Mouse (Mus musculus): ENCODE results near the gene Ociad2. TPM values are rescaled to one million over a fixed set of nuclear protein-coding genes. Genes with fewer than 3 reads are reported as not detected.
A peak's percentile ranks its signal among the peaks of the same experiment; 100 is the strongest.

Gene Ociad2
- polyA plus RNA-seq, 1 experiment from 2014 or later = 9.4 TPM

- no peak overlapping the region for H3K27ac ChIP-seq (replicated peaks; ENCODE audit: low read depth, low read length)
- no peaks in the 10 kb centered on the region for H3K9me3 ChIP-seq (ENCODE audit: control insufficient read depth, low read length)
- no peaks in the 10 kb centered on the region for H3K27me3 ChIP-seq (ENCODE audit: control insufficient read depth, insufficient read depth, low read length)
- H3K4me2 ChIP-seq (ENCODE audit: low read depth, severe bottlenecking) = no peak overlapping the region
- ATAC-seq (ENCODE audit: insufficient number of reproducible peaks, low FRiP score, low TSS enrichment, low read depth) = no peak
- no peak overlapping the region for H3K4me3 ChIP-seq (ENCODE audit: low read depth, low read length)
- no peaks in the 10 kb centered on the region for H3K36me3 ChIP-seq (ENCODE audit: control insufficient read depth, insufficient read depth, low read length)
- H3K9ac ChIP-seq (ENCODE audit: low read length) = no peak overlapping the region
- DNase-seq (ENCODE audit: low spot score) = no peak
- WGBS = 87% methylated on average over 4 of the region's 4 CpGs
- no peaks in the 10 kb centered on the region for H3K4me1 ChIP-seq (ENCODE audit: control insufficient read depth, insufficient read depth, low read length)
Measured at GRCm38 (mm10) chr5:73345254-73345653, 4.4 kb upstream of the Ociad2 start.

- DNase-seq (ENCODE audit: low spot score) = no peak
- Histone ChIP-seq H3K36me3 (ENCODE audit: control insufficient read depth, insufficient read depth, low read length) (no peaks in the 10 kb centered on the region), H3K4me3 (ENCODE audit: low read depth, low read length) (no peak overlapping the region), H3K9ac (ENCODE audit: low read length) (no peak overlapping the region), H3K27ac (replicated peaks; ENCODE audit: low read depth, low read length) (no peak overlapping the region), H3K4me2 (ENCODE audit: low read depth, severe bottlenecking) (no peak overlapping the region), H3K27me3 (ENCODE audit: control insufficient read depth, insufficient read depth, low read length) (no peaks in the 10 kb centered on the region), H3K4me1 (ENCODE audit: control insufficient read depth, insufficient read depth, low read length) (no peaks in the 10 kb centered on the region), H3K9me3 (ENCODE audit: control insufficient read depth, low read length) (no peaks in the 10 kb centered on the region)
- ATAC-seq (ENCODE audit: insufficient number of reproducible peaks, low FRiP score, low TSS enrichment, low read depth) = no peak
- 85% methylated on average over 10 of the region's 10 CpGs for WGBS
Measured at GRCm38 (mm10) chr5:73344310-73344709, 3.5 kb upstream of the Ociad2 start.

DNA sequence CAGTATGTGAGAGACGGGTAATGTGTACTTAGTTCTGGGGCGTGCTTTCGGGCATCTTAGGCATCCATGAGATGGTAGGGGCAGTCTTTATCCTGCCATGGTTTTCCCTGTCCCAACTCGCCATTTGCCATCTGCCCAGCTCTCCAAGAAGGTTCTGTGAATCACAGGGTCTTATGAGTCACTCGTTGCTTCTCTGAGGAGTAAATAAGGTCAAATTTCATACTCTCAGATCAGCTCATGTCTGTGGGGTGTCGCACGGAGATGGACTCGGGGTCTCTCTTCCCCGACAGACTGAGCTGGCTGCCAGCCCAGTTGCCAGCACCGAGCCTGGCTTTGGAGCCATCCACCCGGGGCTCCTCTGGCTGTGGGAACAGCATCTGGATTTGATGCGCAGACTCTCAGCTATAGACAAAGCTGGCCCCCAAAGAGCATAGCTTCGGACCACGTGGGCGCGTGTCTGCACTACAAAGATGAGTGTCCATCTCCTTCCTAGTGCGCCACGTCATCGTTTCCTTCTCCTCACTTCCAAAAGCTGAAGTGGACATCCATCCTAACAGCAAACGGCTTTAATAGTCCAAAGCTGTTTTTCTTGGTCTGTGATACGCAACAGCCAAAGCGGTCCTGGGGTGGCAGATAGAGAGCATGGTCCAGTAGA, 2.0 kb upstream of the Ociad2 start:
- Histone ChIP-seq H3K27me3 (ENCODE audit: control insufficient read depth, insufficient read depth, low read length) (no peaks in the 10 kb centered on the region), H3K36me3 (ENCODE audit: control insufficient read depth, insufficient read depth, low read length) (no peaks in the 10 kb centered on the region), H3K4me1 (ENCODE audit: control insufficient read depth, insufficient read depth, low read length) (0 out of 2 replicates have a peak, but pooled peaks cover 3% of the 10 kb centered on the region), H3K4me3 (ENCODE audit: low read depth, low read length) (no peak overlapping the region), H3K9me3 (ENCODE audit: control insufficient read depth, low read length) (no peaks in the 10 kb centered on the region), H3K4me2 (ENCODE audit: low read depth, severe bottlenecking) (no peak overlapping the region), H3K9ac (ENCODE audit: low read length) (no peak overlapping the region), H3K27ac (replicated peaks; ENCODE audit: low read depth, low read length) (no peak overlapping the region)
- ATAC-seq (ENCODE audit: insufficient number of reproducible peaks, low FRiP score, low TSS enrichment, low read depth) (no peak), DNase-seq (ENCODE audit: low spot score) (no peak)
- WGBS = 89% methylated on average over 22 of the region's 22 CpGs

- H3K36me3 ChIP-seq (ENCODE audit: control insufficient read depth, insufficient read depth, low read length) = no peaks in the 10 kb centered on the region
- H3K27ac ChIP-seq (replicated peaks; ENCODE audit: low read depth, low read length) = no peak overlapping the region
- no peak for DNase-seq (ENCODE audit: low spot score)
- no peak overlapping the region for H3K4me2 ChIP-seq (ENCODE audit: low read depth, severe bottlenecking)
- H3K4me3 ChIP-seq (ENCODE audit: low read depth, low read length) = no peak overlapping the region
- no peak overlapping the region for H3K9ac ChIP-seq (ENCODE audit: low read length)
- H3K9me3 ChIP-seq (ENCODE audit: control insufficient read depth, low read length) = no peaks in the 10 kb centered on the region
- 88% methylated on average over 9 of the region's 9 CpGs for WGBS
- no peak for ATAC-seq (ENCODE audit: insufficient number of reproducible peaks, low FRiP score, low TSS enrichment, low read depth)
- H3K27me3 ChIP-seq (ENCODE audit: control insufficient read depth, insufficient read depth, low read length) = no peaks in the 10 kb centered on the region
- 0 out of 2 replicates have a peak, but pooled peaks cover 7% of the 10 kb centered on the region for H3K4me1 ChIP-seq (ENCODE audit: control insufficient read depth, insufficient read depth, low read length)
Measured at GRCm38 (mm10) chr5:73339779-73340722, 777 bp downstream of the Ociad2 start.

GRCm38 (mm10) chr5:73338832-73339163, 2.0 kb downstream of the Ociad2 start:
- DNase-seq (ENCODE audit: low spot score) (peak; percentile 34), ATAC-seq (ENCODE audit: insufficient number of reproducible peaks, low FRiP score, low TSS enrichment, low read depth) (peak; percentile 27; the same call in 1 of the 2 replicates)
- no peaks in the 10 kb centered on the region for H3K9me3 ChIP-seq (ENCODE audit: control insufficient read depth, low read length)
- H3K4me2 ChIP-seq (ENCODE audit: low read depth, severe bottlenecking) = peak overlapping the region; percentile 84
- 56% methylated on average over 14 of the region's 14 CpGs for WGBS
- peak overlapping the region; percentile 56 for H3K4me3 ChIP-seq (ENCODE audit: low read depth, low read length)
- H3K9ac ChIP-seq (ENCODE audit: low read length) = peak overlapping the region; percentile 71
- 0 out of 2 replicates have a peak, but pooled peaks cover 7% of the 10 kb centered on the region for H3K4me1 ChIP-seq (ENCODE audit: control insufficient read depth, insufficient read depth, low read length)
- H3K27me3 ChIP-seq (ENCODE audit: control insufficient read depth, insufficient read depth, low read length) = no peaks in the 10 kb centered on the region
- no peak overlapping the region for H3K27ac ChIP-seq (replicated peaks; ENCODE audit: low read depth, low read length)
- no peaks in the 10 kb centered on the region for H3K36me3 ChIP-seq (ENCODE audit: control insufficient read depth, insufficient read depth, low read length)

DNA sequence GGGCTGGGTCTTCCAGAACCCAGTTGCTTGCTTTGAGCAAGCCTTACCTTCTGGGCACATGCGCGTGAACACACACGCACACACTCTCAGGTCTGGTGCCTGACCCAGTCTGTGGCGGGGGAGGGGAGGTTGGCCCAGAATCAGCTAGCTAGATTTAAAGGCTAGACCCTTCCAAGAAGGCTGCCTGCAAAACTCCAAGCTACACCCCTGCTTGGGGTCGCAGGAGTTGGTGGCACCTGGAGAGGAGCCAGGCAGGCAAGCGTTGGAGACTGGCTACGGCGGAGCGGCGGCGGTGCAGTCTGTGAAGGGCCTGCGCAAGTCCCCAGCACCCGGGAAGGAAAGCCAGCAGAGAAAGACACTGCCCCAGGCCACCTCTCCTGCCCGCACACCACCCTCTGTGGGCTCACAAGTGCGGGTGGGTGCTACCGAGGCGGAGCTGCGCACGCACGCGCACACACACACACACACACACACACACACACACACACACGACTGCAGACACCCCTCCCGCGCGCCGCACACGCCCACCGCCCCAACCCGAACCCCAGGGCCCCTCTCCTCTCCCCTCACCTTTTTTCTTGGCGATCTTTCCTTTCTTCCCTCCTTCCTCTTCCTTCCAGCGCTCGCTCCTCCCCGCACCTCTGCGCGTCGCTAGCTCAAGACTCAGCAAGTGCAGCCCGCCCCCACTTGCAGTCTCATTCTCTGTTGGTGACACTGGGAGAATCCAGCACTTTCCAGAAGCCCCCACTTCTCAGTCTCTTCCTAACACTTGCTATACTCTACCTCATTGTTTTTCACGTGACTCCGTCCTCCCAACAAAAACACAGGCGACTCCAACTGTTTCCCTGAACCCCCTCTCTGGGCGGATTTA, 2.6 kb downstream of the Ociad2 start:
- WGBS = 4% methylated on average over 40 of the region's 41 CpGs
- ATAC-seq (ENCODE audit: insufficient number of reproducible peaks, low FRiP score, low TSS enrichment, low read depth) = peak; percentile 52; the same call in 1 of the 2 replicates
- no peaks in the 10 kb centered on the region for H3K36me3 ChIP-seq (ENCODE audit: control insufficient read depth, insufficient read depth, low read length)
- DNase-seq (ENCODE audit: low spot score) = peak; percentile 59
- H3K4me3 ChIP-seq (ENCODE audit: low read depth, low read length) = peak overlapping the region; percentile 56
- peak overlapping the region; percentile 84 for H3K4me2 ChIP-seq (ENCODE audit: low read depth, severe bottlenecking)
- no peaks in the 10 kb centered on the region for H3K27me3 ChIP-seq (ENCODE audit: control insufficient read depth, insufficient read depth, low read length)
- no peaks in the 10 kb centered on the region for H3K9me3 ChIP-seq (ENCODE audit: control insufficient read depth, low read length)
- H3K4me1 ChIP-seq (ENCODE audit: control insufficient read depth, insufficient read depth, low read length) = 0 out of 2 replicates have a peak, but pooled peaks cover 7% of the 10 kb centered on the region
- peak overlapping the region; percentile 71 for H3K9ac ChIP-seq (ENCODE audit: low read length)
- H3K27ac ChIP-seq (replicated peaks; ENCODE audit: low read depth, low read length) = no peak overlapping the region

DNA sequence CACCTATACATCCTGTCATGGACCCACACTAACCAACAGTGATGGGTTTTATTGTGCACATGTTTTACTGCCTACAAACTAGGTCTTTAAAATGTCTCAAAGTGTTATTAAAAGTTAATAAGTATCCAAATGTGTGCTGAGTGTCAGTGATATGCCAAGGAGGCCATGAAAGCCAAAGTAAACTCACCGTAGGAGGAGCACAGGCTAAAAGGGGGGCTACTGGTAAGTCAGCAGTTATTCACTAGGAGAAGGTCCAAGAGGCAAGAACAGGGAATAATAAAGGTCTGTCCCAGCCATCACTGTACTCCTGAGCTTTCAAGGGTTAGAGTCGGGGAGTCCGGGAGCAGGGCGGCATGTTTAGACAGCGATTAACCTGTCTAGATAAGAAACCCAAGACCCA, 4.4 kb downstream of the Ociad2 start:
- Histone ChIP-seq H3K27ac (replicated peaks; ENCODE audit: low read depth, low read length) (no peak overlapping the region), H3K4me1 (ENCODE audit: control insufficient read depth, insufficient read depth, low read length) (0 out of 2 replicates have a peak, but pooled peaks cover 7% of the 10 kb centered on the region), H3K27me3 (ENCODE audit: control insufficient read depth, insufficient read depth, low read length) (no peaks in the 10 kb centered on the region), H3K4me3 (ENCODE audit: low read depth, low read length) (no peak overlapping the region), H3K36me3 (ENCODE audit: control insufficient read depth, insufficient read depth, low read length) (no peaks in the 10 kb centered on the region), H3K9ac (ENCODE audit: low read length) (no peak overlapping the region), H3K4me2 (ENCODE audit: low read depth, severe bottlenecking) (no peak overlapping the region), H3K9me3 (ENCODE audit: control insufficient read depth, low read length) (no peaks in the 10 kb centered on the region)
- 46% methylated on average over 5 of the region's 5 CpGs for WGBS
- no peak for DNase-seq (ENCODE audit: low spot score)
- no peak for ATAC-seq (ENCODE audit: insufficient number of reproducible peaks, low FRiP score, low TSS enrichment, low read depth)

- H3K4me1 ChIP-seq (ENCODE audit: control insufficient read depth, insufficient read depth, low read length) = no peaks in the 10 kb centered on the region
- no peaks in the 10 kb centered on the region for H3K27me3 ChIP-seq (ENCODE audit: control insufficient read depth, insufficient read depth, low read length)
- ATAC-seq (ENCODE audit: insufficient number of reproducible peaks, low FRiP score, low TSS enrichment, low read depth) = no peak
- no peak overlapping the region for H3K4me2 ChIP-seq (ENCODE audit: low read depth, severe bottlenecking)
- no peak overlapping the region for H3K4me3 ChIP-seq (ENCODE audit: low read depth, low read length)
- H3K27ac ChIP-seq (replicated peaks; ENCODE audit: low read depth, low read length) = no peak overlapping the region
- DNase-seq (ENCODE audit: low spot score) = peak; percentile 40
- whole genome bisulfite sequencing = 8% methylated on average over 4 of the region's 4 CpGs
- no peak overlapping the region for H3K9ac ChIP-seq (ENCODE audit: low read length)
- no peaks in the 10 kb centered on the region for H3K9me3 ChIP-seq (ENCODE audit: control insufficient read depth, low read length)
- H3K36me3 ChIP-seq (ENCODE audit: control insufficient read depth, insufficient read depth, low read length) = no peaks in the 10 kb centered on the region
Measured at GRCm38 (mm10) chr5:73331002-73331401, 9.8 kb downstream of the Ociad2 start.

Measured in limb, embryonic 11.5 days (tissue).